Mouse (Mus musculus): ENCODE measurements around the gene Fam213a. TPM values are rescaled to one million over a fixed set of nuclear protein-coding genes. Genes with fewer than 3 reads are reported as not detected.

Fam213a gene
- polyA plus RNA-seq, 1 experiment from 2014 or later: 70.4 TPM

DNA sequence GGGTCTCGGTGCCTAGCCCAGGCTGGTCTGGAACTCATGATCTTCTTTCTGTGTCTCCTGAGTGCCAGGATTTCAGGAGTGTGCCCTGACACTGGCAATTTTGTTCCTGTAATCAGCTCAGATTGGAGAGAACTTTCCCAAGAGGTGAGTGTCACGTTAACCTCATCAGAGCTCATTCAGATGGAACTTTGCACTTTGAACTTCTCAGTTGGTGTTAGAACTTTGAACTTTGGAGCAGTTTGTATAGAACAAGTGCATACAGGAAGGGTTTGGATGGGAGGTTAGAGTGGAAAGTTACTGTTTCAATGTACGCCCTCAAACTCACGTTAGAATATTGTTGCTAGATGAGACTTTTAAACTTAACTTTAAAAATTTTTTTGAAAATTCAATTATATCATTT is 15.7 kb upstream of the Fam213a start:
- whole genome bisulfite sequencing: 79% methylated on average over 4 of the region's 4 CpGs
- Histone ChIP-seq H3K36me3 (ENCODE audit: control insufficient read depth, insufficient read depth, low read length) (no peaks in the 10 kb centered on the region), H3K9ac (replicated peaks; ENCODE audit: low read length) (no peak overlapping the region), H3K4me3 (replicated peaks; ENCODE audit: low read depth, low read length) (no peak overlapping the region), H3K27me3 (ENCODE audit: control insufficient read depth, insufficient read depth, low read length) (no peaks in the 10 kb centered on the region), H3K4me2 (ENCODE audit: low read length) (no peak overlapping the region), H3K4me1 (ENCODE audit: control insufficient read depth, insufficient read depth, low read length) (no peaks in the 10 kb centered on the region), H3K27ac (replicated peaks; ENCODE audit: low read depth, low read length) (no peak overlapping the region), H3K9me3 (ENCODE audit: control insufficient read depth, low read length) (no peaks in the 10 kb centered on the region)
- DNase-seq (no peak), ATAC-seq (ENCODE audit: low FRiP score, low TSS enrichment) (no peak)

DNA sequence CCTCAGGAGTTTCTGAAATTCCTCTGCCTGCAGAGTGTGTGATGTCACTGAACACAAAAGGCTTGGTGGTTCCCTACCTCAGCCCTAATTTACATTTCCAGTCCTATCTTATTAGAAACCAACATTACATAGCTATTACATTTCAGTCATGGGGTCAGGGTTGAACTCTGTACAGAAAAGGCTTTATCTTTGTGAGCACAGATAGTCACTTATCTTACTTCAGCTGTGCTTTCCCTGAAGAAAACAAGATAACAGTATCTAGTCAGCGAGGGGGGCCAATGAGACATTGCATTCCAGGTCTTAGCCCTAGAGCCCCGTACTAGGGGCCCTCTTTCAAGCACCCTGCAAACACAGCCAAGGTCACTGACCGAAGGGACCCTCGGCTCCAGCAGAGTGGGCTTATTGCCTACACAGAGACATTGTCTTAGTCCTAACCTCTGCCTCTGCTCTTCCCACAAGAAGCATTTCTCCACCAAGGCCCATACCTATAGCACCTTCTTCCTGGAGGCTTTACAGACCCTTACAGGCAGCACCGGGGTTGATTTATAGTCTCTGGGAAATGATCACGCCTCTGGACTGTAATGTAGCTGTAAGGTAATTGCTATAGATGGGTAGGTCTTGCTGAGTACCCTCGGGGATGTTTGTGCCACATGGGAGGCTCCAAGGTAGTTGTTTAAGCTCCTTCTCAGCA is 12.2 kb upstream of the Fam213a start:
- Histone ChIP-seq H3K4me2 (ENCODE audit: low read length) (no peak overlapping the region), H3K27me3 (ENCODE audit: control insufficient read depth, insufficient read depth, low read length) (no peaks in the 10 kb centered on the region), H3K9ac (replicated peaks; ENCODE audit: low read length) (no peak overlapping the region), H3K4me3 (replicated peaks; ENCODE audit: low read depth, low read length) (no peak overlapping the region), H3K36me3 (ENCODE audit: control insufficient read depth, insufficient read depth, low read length) (no peaks in the 10 kb centered on the region), H3K9me3 (ENCODE audit: control insufficient read depth, low read length) (no peaks in the 10 kb centered on the region), H3K27ac (replicated peaks; ENCODE audit: low read depth, low read length) (no peak overlapping the region), H3K4me1 (ENCODE audit: control insufficient read depth, insufficient read depth, low read length) (no peaks in the 10 kb centered on the region)
- 85% methylated on average over 7 of the region's 7 CpGs for WGBS
- ATAC-seq (ENCODE audit: low FRiP score, low TSS enrichment) (no peak), DNase-seq (no peak)

DNA sequence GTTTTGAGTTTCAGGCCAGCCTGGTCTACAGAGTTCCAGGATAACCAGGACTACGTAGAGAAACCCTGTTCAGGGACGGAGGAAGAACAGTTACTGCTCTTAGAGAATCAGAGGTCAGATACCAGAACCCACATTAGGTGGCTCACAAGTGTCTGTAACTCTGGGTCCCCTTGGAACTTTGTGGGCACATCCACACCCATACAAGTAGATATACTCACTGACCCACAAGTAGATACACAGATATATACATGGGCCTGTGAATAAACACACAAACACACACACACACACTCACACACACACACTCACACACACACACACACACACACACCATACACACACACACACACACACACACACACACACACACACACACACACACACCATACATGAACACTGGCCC is 11.5 kb upstream of the Fam213a start:
- WGBS: 94% methylated on average over 2 of the region's 2 CpGs
- Histone ChIP-seq H3K27me3 (ENCODE audit: control insufficient read depth, insufficient read depth, low read length) (no peaks in the 10 kb centered on the region), H3K4me2 (ENCODE audit: low read length) (no peak overlapping the region), H3K27ac (replicated peaks; ENCODE audit: low read depth, low read length) (no peak overlapping the region), H3K9ac (replicated peaks; ENCODE audit: low read length) (no peak overlapping the region), H3K4me3 (replicated peaks; ENCODE audit: low read depth, low read length) (no peak overlapping the region), H3K9me3 (ENCODE audit: control insufficient read depth, low read length) (no peaks in the 10 kb centered on the region), H3K36me3 (ENCODE audit: control insufficient read depth, insufficient read depth, low read length) (no peaks in the 10 kb centered on the region), H3K4me1 (ENCODE audit: control insufficient read depth, insufficient read depth, low read length) (no peaks in the 10 kb centered on the region)
- ATAC-seq (ENCODE audit: low FRiP score, low TSS enrichment) (no peak), DNase-seq (no peak)

DNA sequence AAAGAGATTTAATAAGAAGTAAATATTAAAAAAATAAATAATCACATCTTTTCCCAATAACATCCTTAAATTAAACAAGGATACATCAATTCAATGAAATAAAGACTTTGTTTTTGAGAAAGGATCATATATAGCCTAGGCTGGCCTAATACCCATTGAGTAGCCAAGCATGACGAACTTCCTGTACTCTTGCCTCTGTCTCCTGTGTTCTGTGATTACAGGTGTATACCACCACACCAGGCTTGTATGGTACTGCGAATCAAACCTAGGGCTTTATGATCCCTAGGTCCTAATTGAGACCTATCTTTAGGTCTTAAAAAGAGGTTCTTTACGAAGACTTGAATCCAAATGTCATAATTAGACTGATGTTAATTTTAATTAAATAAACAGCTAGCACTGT is 7.7 kb upstream of the Fam213a start:
- Histone ChIP-seq H3K27me3 (ENCODE audit: control insufficient read depth, insufficient read depth, low read length) (no peaks in the 10 kb centered on the region), H3K9me3 (ENCODE audit: control insufficient read depth, low read length) (no peaks in the 10 kb centered on the region), H3K4me1 (ENCODE audit: control insufficient read depth, insufficient read depth, low read length) (no peaks in the 10 kb centered on the region), H3K36me3 (ENCODE audit: control insufficient read depth, insufficient read depth, low read length) (no peaks in the 10 kb centered on the region), H3K27ac (replicated peaks; ENCODE audit: low read depth, low read length) (no peak overlapping the region), H3K4me3 (replicated peaks; ENCODE audit: low read depth, low read length) (no peak overlapping the region), H3K4me2 (ENCODE audit: low read length) (no peak overlapping the region), H3K9ac (replicated peaks; ENCODE audit: low read length) (no peak overlapping the region)
- 89% methylated on average over 3 of the region's 3 CpGs for WGBS
- DNase-seq (no peak), ATAC-seq (ENCODE audit: low FRiP score, low TSS enrichment) (no peak)

DNA sequence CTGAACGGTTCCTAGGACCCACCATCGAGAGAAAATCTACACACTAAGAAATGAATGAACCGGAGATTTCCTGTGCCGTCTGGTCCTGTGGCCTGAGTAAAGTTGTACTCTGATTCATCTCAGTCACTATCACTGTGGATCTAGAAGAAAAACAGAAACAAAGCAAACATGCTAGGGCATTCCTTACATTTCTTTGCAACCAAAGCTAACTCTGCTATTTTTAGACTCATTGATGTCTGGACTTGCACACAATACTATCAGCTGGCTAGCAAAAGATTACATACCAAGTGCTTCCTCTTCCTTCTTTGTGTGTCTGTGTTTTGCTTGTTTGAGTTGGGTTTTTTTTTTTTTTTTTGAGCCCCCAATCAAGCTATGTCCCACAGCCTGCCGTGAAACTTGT is 3.9 kb upstream of the Fam213a start:
- H3K9me3 ChIP-seq (ENCODE audit: control insufficient read depth, low read length): no peaks in the 10 kb centered on the region
- no peak overlapping the region for H3K27ac ChIP-seq (replicated peaks; ENCODE audit: low read depth, low read length)
- no peaks in the 10 kb centered on the region for H3K36me3 ChIP-seq (ENCODE audit: control insufficient read depth, insufficient read depth, low read length)
- H3K4me3 ChIP-seq (replicated peaks; ENCODE audit: low read depth, low read length): no peak overlapping the region
- H3K27me3 ChIP-seq (ENCODE audit: control insufficient read depth, insufficient read depth, low read length): no peaks in the 10 kb centered on the region
- peaks cover 4% of the 10 kb centered on the region for H3K4me1 ChIP-seq (ENCODE audit: control insufficient read depth, insufficient read depth, low read length)
- no peak overlapping the region for H3K9ac ChIP-seq (replicated peaks; ENCODE audit: low read length)
- no peak overlapping the region for H3K4me2 ChIP-seq (ENCODE audit: low read length)
- ATAC-seq (ENCODE audit: low FRiP score, low TSS enrichment): no peak
- DNase-seq: no peak
- WGBS: 86% methylated on average over 5 of the region's 5 CpGs

DNA sequence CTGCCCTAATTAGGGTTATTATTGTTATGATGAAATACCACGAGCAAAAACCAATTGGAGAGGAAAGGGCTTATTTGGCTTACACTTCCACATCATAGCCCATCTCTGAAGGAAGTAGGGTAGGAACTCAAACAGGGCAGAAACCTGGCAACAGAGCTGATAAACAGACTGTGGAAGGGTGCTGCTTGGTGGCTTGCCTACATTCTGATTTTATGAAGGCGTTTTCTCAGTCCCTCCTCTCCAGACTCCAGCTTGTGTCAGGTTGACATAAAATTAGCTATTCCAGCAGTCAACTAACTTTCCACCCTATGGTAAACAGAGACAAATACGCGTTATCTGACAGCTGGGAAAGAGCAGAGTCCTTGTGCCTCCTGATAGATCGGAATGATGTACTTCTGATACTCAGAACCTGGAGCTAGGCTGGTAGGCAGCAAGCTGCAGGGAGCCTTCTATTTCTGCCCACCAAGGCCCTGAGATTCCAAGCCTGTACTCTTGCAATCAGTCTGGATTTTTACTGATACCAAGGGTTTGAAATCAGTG is 1.2 kb upstream of the Fam213a start:
- DNase-seq: no peak
- no peaks in the 10 kb centered on the region for H3K9me3 ChIP-seq (ENCODE audit: control insufficient read depth, low read length)
- no peak overlapping the region for H3K4me3 ChIP-seq (replicated peaks; ENCODE audit: low read depth, low read length)
- H3K27ac ChIP-seq (replicated peaks; ENCODE audit: low read depth, low read length): no peak overlapping the region
- no peak overlapping the region for H3K9ac ChIP-seq (replicated peaks; ENCODE audit: low read length)
- no peak for ATAC-seq (ENCODE audit: low FRiP score, low TSS enrichment)
- 81% methylated on average over 5 of the region's 5 CpGs for WGBS
- no peaks in the 10 kb centered on the region for H3K36me3 ChIP-seq (ENCODE audit: control insufficient read depth, insufficient read depth, low read length)
- no peak overlapping the region for H3K4me2 ChIP-seq (ENCODE audit: low read length)
- H3K4me1 ChIP-seq (ENCODE audit: control insufficient read depth, insufficient read depth, low read length): peaks cover 4% of the 10 kb centered on the region
- no peaks in the 10 kb centered on the region for H3K27me3 ChIP-seq (ENCODE audit: control insufficient read depth, insufficient read depth, low read length)

DNA sequence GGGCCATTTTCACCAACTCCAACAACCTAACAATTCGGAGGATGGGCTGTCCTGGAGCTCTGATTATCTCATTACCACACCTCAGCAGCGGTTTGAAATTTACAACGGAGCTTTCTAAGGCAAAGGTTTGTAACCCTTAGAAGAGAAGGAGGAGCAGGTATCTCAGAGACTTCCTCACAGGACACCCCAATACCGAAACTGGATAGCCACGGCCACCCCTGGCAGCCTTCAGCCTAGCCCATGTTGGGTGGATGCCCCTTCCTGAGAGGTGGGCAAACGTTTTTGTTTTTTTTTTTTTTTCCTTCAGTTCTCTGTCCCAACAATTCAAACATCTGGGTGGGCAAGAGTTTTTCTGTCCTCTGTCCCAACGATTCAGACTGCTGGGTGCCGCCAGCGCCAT is 445 bp downstream of the Fam213a start:
- H3K9ac ChIP-seq (replicated peaks; ENCODE audit: low read length): peak overlapping the region; percentile 91
- H3K36me3 ChIP-seq (ENCODE audit: control insufficient read depth, insufficient read depth, low read length): no peaks in the 10 kb centered on the region
- no peaks in the 10 kb centered on the region for H3K27me3 ChIP-seq (ENCODE audit: control insufficient read depth, insufficient read depth, low read length)
- ATAC-seq (ENCODE audit: low FRiP score, low TSS enrichment) (0 out of 2 replicates have a peak, but pooled peaks have one; percentile 1), DNase-seq (peak; percentile 25)
- peaks cover 4% of the 10 kb centered on the region for H3K4me1 ChIP-seq (ENCODE audit: control insufficient read depth, insufficient read depth, low read length)
- H3K9me3 ChIP-seq (ENCODE audit: control insufficient read depth, low read length): no peaks in the 10 kb centered on the region
- 22% methylated on average over 9 of the region's 9 CpGs for WGBS
- H3K27ac ChIP-seq (replicated peaks; ENCODE audit: low read depth, low read length): peak overlapping the region; percentile 83
- peak overlapping the region; percentile 69 for H3K4me2 ChIP-seq (ENCODE audit: low read length)
- peak overlapping the region; percentile 63 for H3K4me3 ChIP-seq (replicated peaks; ENCODE audit: low read depth, low read length)

DNA sequence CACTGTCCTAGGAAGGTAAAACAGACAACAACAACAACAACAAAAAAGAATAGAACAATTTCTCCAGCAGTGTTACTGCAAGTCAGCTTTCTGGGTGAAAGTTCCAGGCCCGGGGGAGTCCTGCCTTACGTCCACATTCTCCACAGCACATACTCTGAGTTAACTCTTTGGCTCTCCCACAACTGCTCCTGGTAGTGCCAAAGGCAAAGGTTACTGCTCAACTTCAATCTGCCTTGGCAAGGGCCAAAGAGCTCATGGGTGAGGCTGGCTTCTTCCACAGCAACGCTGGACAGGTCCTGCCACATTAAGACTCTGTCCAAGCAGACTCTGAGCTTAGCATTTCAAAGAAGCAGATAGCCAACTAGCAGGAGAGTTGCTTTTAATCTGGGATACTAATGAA is 1.7 kb downstream of the Fam213a start:
- H3K36me3 ChIP-seq (ENCODE audit: control insufficient read depth, insufficient read depth, low read length): no peaks in the 10 kb centered on the region
- H3K4me3 ChIP-seq (replicated peaks; ENCODE audit: low read depth, low read length): no peak overlapping the region
- H3K9me3 ChIP-seq (ENCODE audit: control insufficient read depth, low read length): no peaks in the 10 kb centered on the region
- H3K4me1 ChIP-seq (ENCODE audit: control insufficient read depth, insufficient read depth, low read length): peaks cover 4% of the 10 kb centered on the region
- ATAC-seq (ENCODE audit: low FRiP score, low TSS enrichment): no peak
- WGBS: 86% methylated on average over 3 of the region's 3 CpGs
- no peak overlapping the region for H3K27ac ChIP-seq (replicated peaks; ENCODE audit: low read depth, low read length)
- H3K4me2 ChIP-seq (ENCODE audit: low read length): no peak overlapping the region
- H3K9ac ChIP-seq (replicated peaks; ENCODE audit: low read length): no peak overlapping the region
- no peak for DNase-seq
- no peaks in the 10 kb centered on the region for H3K27me3 ChIP-seq (ENCODE audit: control insufficient read depth, insufficient read depth, low read length)

DNA sequence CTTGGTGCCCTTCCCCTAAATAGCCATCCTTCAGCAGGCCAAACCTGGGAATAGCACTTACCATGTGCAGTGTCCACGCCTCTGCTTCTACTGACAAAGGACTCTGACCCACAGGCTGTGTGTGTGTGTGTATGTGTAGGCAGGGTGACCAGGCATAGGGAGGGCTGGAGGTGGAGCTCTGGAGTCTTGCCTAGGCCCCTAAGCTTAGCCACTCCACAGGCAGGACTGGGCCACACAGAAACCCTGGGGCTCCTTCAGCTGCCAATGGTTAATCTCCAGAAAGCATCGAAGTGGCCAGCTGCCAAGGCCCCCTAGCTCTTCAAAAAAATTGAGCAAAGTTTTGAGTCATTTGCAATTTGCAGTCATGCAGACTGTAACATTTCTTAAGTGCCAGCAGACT is 5.5 kb downstream of the Fam213a start:
- Histone ChIP-seq H3K4me2 (ENCODE audit: low read length) (no peak overlapping the region), H3K36me3 (ENCODE audit: control insufficient read depth, insufficient read depth, low read length) (no peaks in the 10 kb centered on the region; the same call in 1 of the 2 replicates), H3K27ac (replicated peaks; ENCODE audit: low read depth, low read length) (no peak overlapping the region), H3K4me1 (ENCODE audit: control insufficient read depth, insufficient read depth, low read length) (peaks cover 14% of the 10 kb centered on the region), H3K4me3 (replicated peaks; ENCODE audit: low read depth, low read length) (no peak overlapping the region), H3K27me3 (ENCODE audit: control insufficient read depth, insufficient read depth, low read length) (no peaks in the 10 kb centered on the region), H3K9me3 (ENCODE audit: control insufficient read depth, low read length) (no peaks in the 10 kb centered on the region), H3K9ac (replicated peaks; ENCODE audit: low read length) (no peak overlapping the region)
- no peak for DNase-seq
- ATAC-seq (ENCODE audit: low FRiP score, low TSS enrichment): no peak
- WGBS: 63% methylated on average over 2 of the region's 2 CpGs

Measured in midbrain, embryonic 14.5 days (tissue).